Mouse (Mus musculus): ENCODE results near the gene Dennd6a.

GRCm38 (mm10) chr14:26660233-26660632, 86.6 kb downstream of the Dennd6a start:
- TF ChIP-seq CTCF (IDR thresholded peaks at IDR 0.05; ENCODE audit: low read depth, low read length) (no peak), POLR2A (IDR thresholded peaks at IDR 0.05; ENCODE audit: insufficient read depth, low read length) (no peak)
